Mouse (Mus musculus) myocyte (in vitro differentiated cells): Measurements from ENCODE around the gene Jdp2. TPM values are rescaled to one million over a fixed set of nuclear protein-coding genes. Genes with fewer than 3 reads are reported as not detected.
A peak's percentile ranks its signal among the peaks of the same experiment; 100 is the strongest.

ENCODE experiments used
- H3K27me3 ChIP-seq: one replicate; pipeline ENCODE4 v1.6.1; 2011; ENCODE audit not compliant: control insufficient read depth, insufficient read depth, insufficient read length
- H3K36me3 ChIP-seq: one replicate; pipeline ENCODE4 v1.6.1; 2011; ENCODE audit not compliant: control insufficient read depth, insufficient read depth
- H3K4me2 ChIP-seq: one replicate; pipeline ENCODE4 v1.6.1; 2011; ENCODE audit warnings: low read depth, control low read depth
- H3K4me3 ChIP-seq: one replicate; pipeline ENCODE4 v1.5.1; 2011; ENCODE audit warnings: mild to moderate bottlenecking, control low read depth, moderate library complexity
- H3K79me2 ChIP-seq: one replicate; pipeline ENCODE4 v1.6.1; 2011; ENCODE audit not compliant: control insufficient read depth, insufficient read depth
- H3ac ChIP-seq: one replicate; pipeline ENCODE4 v1.6.1; 2011; ENCODE audit not compliant: control insufficient read depth, insufficient read length
- CEBPB ChIP-seq: IDR thresholded peaks from 2 replicates; pipeline ENCODE4 v1.6.1; 2011; ENCODE audit warnings: mild to moderate bottlenecking, moderate library complexity; ENCODE audit not compliant: poor library complexity, insufficient read depth, severe bottlenecking
- E2F4 ChIP-seq: IDR thresholded peaks from one replicate; pipeline ENCODE4 v1.6.1; 2011; ENCODE audit warnings: mild to moderate bottlenecking, control low read depth, moderate library complexity; ENCODE audit not compliant: insufficient read depth
- MAX ChIP-seq: IDR thresholded peaks from one replicate; pipeline ENCODE4 v1.6.1; 2011; ENCODE audit warnings: low read depth, mild to moderate bottlenecking, control low read depth
- MYOD1 ChIP-seq, 3 experiments: IDR thresholded peaks; one replicate each; pipeline ENCODE4 v1.6.1; 2011; ENCODE audit warnings: control low read depth in 2 of 3, low read depth in 2 of 3, mild to moderate bottlenecking in 2 of 3, moderate library complexity in 1 of 3; ENCODE audit not compliant: insufficient read length in 2 of 3, control insufficient read depth in 1 of 3
- MYOG ChIP-seq, 3 experiments: IDR thresholded peaks; one replicate each; pipeline ENCODE4 v1.6.1; 2011; ENCODE audit warnings: control low read depth in 2 of 3, low read depth in 2 of 3, mild to moderate bottlenecking in 2 of 3; ENCODE audit not compliant: insufficient read length in 2 of 3, control insufficient read depth in 1 of 3, insufficient read depth in 1 of 3
- POLR2A ChIP-seq: IDR thresholded peaks from one replicate; pipeline ENCODE4 v1.6.1; 2011; ENCODE audit warnings: low read depth, mild to moderate bottlenecking, control low read depth, moderate library complexity; ENCODE audit not compliant: insufficient read length
- POLR2AphosphoS2 ChIP-seq: IDR thresholded peaks from one replicate; pipeline ENCODE4 v1.6.1; 2011; ENCODE audit warnings: low read depth, control low read depth; ENCODE audit not compliant: insufficient read length
- REST ChIP-seq: IDR thresholded peaks from one replicate; pipeline ENCODE4 v1.6.1; 2011; ENCODE audit warnings: mild to moderate bottlenecking, control low read depth, moderate library complexity; ENCODE audit not compliant: insufficient read depth, insufficient read length
- SRF ChIP-seq: IDR thresholded peaks from one replicate; pipeline ENCODE4 v1.6.1; 2011; ENCODE audit warnings: low read depth; ENCODE audit not compliant: control insufficient read depth, insufficient read length
- TCF12 ChIP-seq: IDR thresholded peaks from one replicate; pipeline ENCODE4 v1.6.1; 2011; ENCODE audit warnings: mild to moderate bottlenecking, control low read depth; ENCODE audit not compliant: poor library complexity, insufficient read depth, severe bottlenecking
- TCF3 ChIP-seq: IDR thresholded peaks from one replicate; pipeline ENCODE4 v1.6.1; 2011; ENCODE audit warnings: low read depth, control low read depth; ENCODE audit not compliant: insufficient read length
- USF1 ChIP-seq: IDR thresholded peaks from one replicate; pipeline ENCODE4 v1.6.1; 2011; ENCODE audit warnings: low read depth, mild to moderate bottlenecking, control low read depth, moderate library complexity
- polyA plus RNA-seq: library from polyadenylated mRNA; unstranded; fragments of >200 nt; fragmentation: generic; extraction: Trizol; gene quantifications from one replicate; pipeline ENCODE4 v1.2.1, GENCODE M21; 2012; ENCODE audit warnings: missing spikeins

Jdp2 gene
- polyA plus RNA-seq, 1 experiment = 72.9 TPM

DNA sequence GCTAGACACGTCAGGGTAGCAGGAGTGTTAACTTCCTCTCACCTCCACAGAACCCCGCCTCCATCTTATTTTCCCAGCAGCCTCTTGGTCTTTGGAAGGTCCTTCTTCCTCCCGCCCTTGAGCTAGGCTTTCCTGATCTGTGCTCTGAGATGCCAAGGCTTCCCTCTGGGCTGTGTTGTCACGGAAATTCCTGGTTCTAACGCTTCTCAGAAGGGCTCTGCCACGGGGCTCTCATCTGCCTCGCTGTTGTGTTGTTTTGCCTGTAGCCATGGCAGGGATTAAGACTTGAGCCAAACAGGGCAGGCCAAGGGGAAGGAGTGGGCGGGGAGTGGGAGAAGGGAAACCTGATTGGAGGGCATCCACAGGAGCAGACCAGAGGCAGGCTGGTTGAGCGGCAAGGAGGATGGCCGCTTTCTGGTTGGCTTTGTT, 26.8 kb upstream of the Jdp2 start:
- Histone ChIP-seq H3K36me3 (no peaks in the 10 kb centered on the region), H3K27me3 (no peaks in the 10 kb centered on the region), H3K4me2 (peak overlapping the region; percentile 80), H3ac (no peak overlapping the region), H3K79me2 (no peaks in the 10 kb centered on the region), H3K4me3 (no peak overlapping the region)
- TF ChIP-seq TCF3 (no peak), POLR2A (peak; percentile 51), POLR2AphosphoS2 (peak; percentile 32)

GRCm38 (mm10) chr12:85574806-85575495, 23.9 kb upstream of the Jdp2 start:
- no peaks in the 10 kb centered on the region for H3K27me3 ChIP-seq
- TF ChIP-seq SRF = no peak
- TF ChIP-seq POLR2A = no peak
- no peak for TF ChIP-seq POLR2AphosphoS2
- TF ChIP-seq TCF3 = no peak
- no peak for TF ChIP-seq E2F4
- no peak for TF ChIP-seq MYOD1 (IDR thresholded peaks at IDR 0.05; ENCODE audit: control insufficient read depth in 1 of 3, insufficient read length in 2 of 3, low read depth in 2 of 3)
- no peak for TF ChIP-seq MAX
- no peak for TF ChIP-seq TCF12
- no peak for TF ChIP-seq USF1
- no peak for TF ChIP-seq MYOG (IDR thresholded peaks at IDR 0.05; ENCODE audit: control insufficient read depth in 1 of 3, insufficient read depth in 1 of 3, insufficient read length in 2 of 3, low read depth in 2 of 3)
- no peak for TF ChIP-seq REST
- TF ChIP-seq CEBPB = no peak
- no peak overlapping the region for H3K4me3 ChIP-seq
- no peak overlapping the region for H3ac ChIP-seq
- H3K4me2 ChIP-seq = peak overlapping the region; percentile 26
- no peaks in the 10 kb centered on the region for H3K79me2 ChIP-seq
- no peaks in the 10 kb centered on the region for H3K36me3 ChIP-seq

DNA sequence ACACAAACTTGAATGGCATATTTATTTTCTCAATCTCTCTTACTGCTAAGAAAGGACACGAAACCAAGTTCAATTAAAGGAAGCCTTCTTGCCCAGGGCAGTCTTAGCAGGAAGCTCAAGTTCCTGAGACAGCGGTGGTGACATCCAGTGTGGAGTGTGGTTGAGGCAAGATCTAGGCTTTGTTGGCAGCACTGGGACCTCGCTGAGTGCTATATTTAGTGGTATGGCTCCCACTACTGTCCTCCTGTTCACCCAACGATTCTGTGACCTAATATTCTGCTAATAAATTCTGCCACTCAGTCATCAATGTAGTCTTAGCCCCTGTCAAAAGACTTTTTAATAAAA, 23.4 kb upstream of the Jdp2 start:
- Histone ChIP-seq H3ac (no peak overlapping the region), H3K27me3 (no peaks in the 10 kb centered on the region), H3K4me2 (no peak overlapping the region), H3K36me3 (no peaks in the 10 kb centered on the region), H3K79me2 (no peaks in the 10 kb centered on the region), H3K4me3 (no peak overlapping the region)
- TF ChIP-seq MAX = no peak
- no peak for TF ChIP-seq TCF12
- TF ChIP-seq MYOG (IDR thresholded peaks at IDR 0.05; ENCODE audit: control insufficient read depth in 1 of 3, insufficient read depth in 1 of 3, insufficient read length in 2 of 3, low read depth in 2 of 3) = no peak

DNA sequence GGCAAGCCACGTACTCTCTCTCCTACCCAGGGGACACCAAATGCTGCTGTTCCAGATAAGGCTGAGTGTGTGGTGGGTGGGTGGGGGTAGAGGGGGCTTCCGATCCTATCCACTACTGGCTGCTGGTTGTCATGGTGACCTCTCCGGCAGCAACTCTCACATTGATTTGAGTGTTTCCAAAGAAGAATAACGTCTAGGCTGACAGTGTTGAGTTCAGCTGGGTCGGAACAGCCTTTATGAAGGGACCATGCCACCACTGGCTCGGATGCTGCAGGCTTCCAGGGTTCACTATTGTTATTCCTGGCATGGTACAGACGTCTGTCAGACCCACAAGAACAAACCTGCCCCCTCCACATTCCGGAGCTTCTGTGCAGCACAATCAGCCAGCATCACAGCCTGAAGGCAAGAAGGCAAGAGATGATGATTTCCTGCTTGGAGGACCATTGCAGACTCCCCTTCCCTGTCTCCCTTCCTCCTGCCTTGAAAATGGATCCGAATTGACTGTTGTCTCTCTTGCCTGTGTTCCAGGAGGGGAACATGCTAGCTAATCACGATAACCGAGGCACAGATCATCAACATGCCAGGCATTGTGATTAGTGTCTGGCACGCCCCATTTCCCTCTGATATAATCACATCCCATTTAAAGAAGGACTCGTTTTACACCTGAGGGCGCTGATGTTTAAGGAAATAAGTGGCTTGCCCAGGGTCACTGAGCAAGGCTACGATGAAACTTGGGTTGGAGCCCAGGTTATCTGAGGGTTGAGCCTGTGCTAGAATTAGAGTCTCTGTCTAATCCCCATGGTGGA, 17.4 kb upstream of the Jdp2 start:
- H3ac ChIP-seq = no peak overlapping the region
- H3K4me2 ChIP-seq = no peak overlapping the region
- no peaks in the 10 kb centered on the region for H3K36me3 ChIP-seq
- TF ChIP-seq MYOG (IDR thresholded peaks at IDR 0.05; ENCODE audit: control insufficient read depth in 1 of 3, insufficient read depth in 1 of 3, insufficient read length in 2 of 3, low read depth in 2 of 3) (no peak), POLR2AphosphoS2 (no peak), E2F4 (no peak), REST (no peak), USF1 (no peak), MYOD1 (IDR thresholded peaks at IDR 0.05; ENCODE audit: control insufficient read depth in 1 of 3, insufficient read length in 2 of 3, low read depth in 2 of 3) (no peak), SRF (no peak), POLR2A (no peak), TCF12 (no peak), TCF3 (no peak), CEBPB (no peak), MAX (no peak)
- no peaks in the 10 kb centered on the region for H3K79me2 ChIP-seq
- no peak overlapping the region for H3K4me3 ChIP-seq
- H3K27me3 ChIP-seq = no peaks in the 10 kb centered on the region

- TF ChIP-seq POLR2A (no peak), TCF3 (no peak), REST (no peak), SRF (no peak), POLR2AphosphoS2 (no peak), MYOG (IDR thresholded peaks at IDR 0.05; ENCODE audit: control insufficient read depth in 1 of 3, insufficient read depth in 1 of 3, insufficient read length in 2 of 3, low read depth in 2 of 3) (no peak), MAX (no peak), MYOD1 (IDR thresholded peaks at IDR 0.05; ENCODE audit: control insufficient read depth in 1 of 3, insufficient read length in 2 of 3, low read depth in 2 of 3) (no peak), CEBPB (no peak), TCF12 (no peak), USF1 (no peak), E2F4 (no peak)
- Histone ChIP-seq H3K4me2 (no peak overlapping the region), H3ac (no peak overlapping the region), H3K27me3 (no peaks in the 10 kb centered on the region), H3K79me2 (no peaks in the 10 kb centered on the region), H3K4me3 (no peak overlapping the region), H3K36me3 (no peaks in the 10 kb centered on the region)
Measured at GRCm38 (mm10) chr12:85582067-85582316, 16.8 kb upstream of the Jdp2 start.
